Mouse (Mus musculus): ENCODE data around the gene Xlr3a. TPM values are rescaled to one million over a fixed set of nuclear protein-coding genes. Genes with fewer than 3 reads are reported as not detected.

The Xlr3a gene
- polyA plus RNA-seq, 1 experiment from 2014 or later = 1.9 TPM

Other genes with a start within 250 kb of the Xlr3a start
- gene Cetn2, start 178.7 kb downstream of the Xlr3a start, polyA plus RNA-seq (2014; fragmentation: Nextera tagmentation; extraction: Ambion mirVana) = 69.8 and 72.3 TPM in 2 replicates
- gene Nsdhl, start 178.5 kb downstream of the Xlr3a start, polyA plus RNA-seq (2014; fragmentation: Nextera tagmentation; extraction: Ambion mirVana) = 20.8 and 22.1 TPM in 2 replicates
- gene Zfp185, start 109.8 kb downstream of the Xlr3a start, polyA plus RNA-seq (2014; fragmentation: Nextera tagmentation; extraction: Ambion mirVana) = 6.1 and 6.9 TPM in 2 replicates
- gene Pnma5, start 60.0 kb downstream of the Xlr3a start, polyA plus RNA-seq (2014; fragmentation: Nextera tagmentation; extraction: Ambion mirVana) = 0.17 TPM in 1 of 2 replicates, not detected in the other
- gene Pnma3, start 32.3 kb downstream of the Xlr3a start, polyA plus RNA-seq (2014; fragmentation: Nextera tagmentation; extraction: Ambion mirVana) = 0.08 TPM in 1 of 2 replicates, not detected in the other
- gene Xlr4a, start 14.6 kb downstream of the Xlr3a start, polyA plus RNA-seq (2014; fragmentation: Nextera tagmentation; extraction: Ambion mirVana) = 0.38 and 1.1 TPM in 2 replicates
- 0.14 TPM in 1 of 2 replicates, not detected in the other for gene Gm14685, start 20.0 kb upstream of the Xlr3a start, polyA plus RNA-seq (2014; fragmentation: Nextera tagmentation; extraction: Ambion mirVana)
- not detected in 2 replicates for gene Xlr5b, start 51.7 kb upstream of the Xlr3a start, polyA plus RNA-seq (2014; fragmentation: Nextera tagmentation; extraction: Ambion mirVana)
- not detected in 2 replicates for gene DXBay18, start 52.4 kb upstream of the Xlr3a start, polyA plus RNA-seq (2014; fragmentation: Nextera tagmentation; extraction: Ambion mirVana)
- not detected in 2 replicates for gene Spin2d, start 79.9 kb upstream of the Xlr3a start, polyA plus RNA-seq (2014; fragmentation: Nextera tagmentation; extraction: Ambion mirVana)
- gene Xlr3b, start 95.1 kb upstream of the Xlr3a start, polyA plus RNA-seq (2014; fragmentation: Nextera tagmentation; extraction: Ambion mirVana) = 7.2 and 7.4 TPM in 2 replicates
- gene Xlr4b, start 117.2 kb upstream of the Xlr3a start, polyA plus RNA-seq (2014; fragmentation: Nextera tagmentation; extraction: Ambion mirVana) = 0.44 and 0.76 TPM in 2 replicates
- gene F8a, start 131.2 kb upstream of the Xlr3a start, polyA plus RNA-seq (2014; fragmentation: Nextera tagmentation; extraction: Ambion mirVana) = 8.4 and 9.2 TPM in 2 replicates
- gene Xlr4c, start 146.0 kb upstream of the Xlr3a start, polyA plus RNA-seq (2014; fragmentation: Nextera tagmentation; extraction: Ambion mirVana) = 0.20 and 0.62 TPM in 2 replicates
- gene Xlr3c, start 168.3 kb upstream of the Xlr3a start, polyA plus RNA-seq (2014; fragmentation: Nextera tagmentation; extraction: Ambion mirVana) = not detected in 2 replicates
- gene Xlr5a, start 195.9 kb upstream of the Xlr3a start, polyA plus RNA-seq (2014; fragmentation: Nextera tagmentation; extraction: Ambion mirVana) = not detected in 2 replicates
- gene Xlr5c, start 195.9 kb upstream of the Xlr3a start, polyA plus RNA-seq (2014; fragmentation: Nextera tagmentation; extraction: Ambion mirVana) = not detected in 2 replicates
- gene Gm45015, start 239.7 kb upstream of the Xlr3a start, polyA plus RNA-seq (2014; fragmentation: Nextera tagmentation; extraction: Ambion mirVana) = not detected in 2 replicates
- gene Zfp275, start 245.5 kb upstream of the Xlr3a start, polyA plus RNA-seq (2014; fragmentation: Nextera tagmentation; extraction: Ambion mirVana) = 12.3 and 14.4 TPM in 2 replicates